Mouse (Mus musculus) B cell, adult 2 months (primary cell): ENCODE results near the gene Parp3.

Source experiments
- DNase-seq, 2 experiments: peaks; one replicate each; pipeline ENCODE4 v3.0.0; 2022

Gene Parp3

GRCm38 (mm10) chr9:106456325-106457162 is 20.2 kb downstream of the Parp3 start:
- no peak for DNase-seq

GRCm38 (mm10) chr9:106454888-106455681 is 21.7 kb downstream of the Parp3 start:
- DNase-seq = no peak

- DNase-seq = no peak
These were observed 22.5 kb downstream of the Parp3 start for GRCm38 (mm10) chr9:106454071-106454761.

DNA sequence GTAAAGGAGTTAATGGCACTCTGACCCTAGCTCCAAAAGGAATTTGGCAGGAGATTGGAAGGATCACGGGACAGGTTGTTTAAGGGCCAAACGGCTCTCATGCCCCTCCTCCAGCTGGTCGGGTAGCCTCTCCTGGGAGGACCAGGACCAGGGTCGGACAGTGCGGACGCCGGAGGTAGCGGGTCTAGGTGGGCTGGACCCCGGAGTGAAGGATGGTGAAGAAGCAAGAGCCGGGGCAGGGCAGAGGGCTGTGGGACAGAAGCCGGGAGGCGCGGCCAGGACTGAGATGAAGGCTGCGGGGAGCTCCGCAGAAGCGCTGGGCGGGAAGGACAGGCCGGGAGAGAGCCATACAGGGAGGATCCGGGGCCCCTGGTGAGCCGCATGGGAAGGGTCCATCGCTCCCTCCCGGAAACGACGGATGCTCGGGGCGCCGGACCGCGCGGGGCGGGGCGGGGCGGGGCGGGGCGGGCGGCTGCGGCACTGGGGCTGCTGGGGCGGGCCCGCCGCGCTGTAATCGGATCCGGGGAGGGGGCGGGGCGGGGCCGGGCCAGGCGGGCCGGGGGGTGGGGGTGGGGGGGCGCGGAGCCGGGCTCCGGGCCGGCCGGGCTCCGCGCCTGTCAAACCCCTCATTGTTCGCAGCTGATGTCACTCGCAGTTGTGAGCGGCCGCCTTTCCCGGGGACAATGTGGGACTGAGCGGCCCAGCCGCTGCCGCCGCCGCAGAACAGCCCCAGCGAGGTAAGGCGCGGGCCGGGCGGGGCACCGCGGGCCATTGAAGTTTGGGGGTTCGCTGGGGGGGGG is 23.3 kb downstream of the Parp3 start, which contains the start of gene Pcbp4:
Pcbp4 (plus strand) TSS at position 21 of the 800 bp plus-strand sequence.
- DNase-seq = peak; percentile 33 to 46

GRCm38 (mm10) chr9:106452821-106453220 is 23.9 kb downstream of the Parp3 start:
- peak in 1 of 2 experiments; percentile 22 for DNase-seq

DNA sequence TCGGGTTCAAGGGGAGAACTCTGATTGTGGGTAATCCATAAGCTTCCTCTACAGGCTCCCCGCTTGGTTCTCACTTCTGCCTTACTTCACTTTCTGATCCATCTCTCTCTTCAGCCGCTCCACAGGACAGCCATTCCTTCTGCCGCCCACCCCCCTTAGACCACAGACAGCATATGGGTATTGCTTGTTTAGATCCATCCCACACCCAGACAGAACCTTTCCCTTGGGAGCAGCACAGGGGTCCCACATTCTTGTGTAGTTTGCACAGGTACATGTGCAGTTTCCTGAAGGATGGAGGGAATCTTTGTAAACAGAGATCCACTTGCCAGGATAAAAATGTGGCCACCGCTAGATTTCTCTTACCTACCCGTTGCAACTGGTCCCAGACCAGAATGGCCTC is 24.4 kb downstream of the Parp3 start:
- DNase-seq = no peak

DNA sequence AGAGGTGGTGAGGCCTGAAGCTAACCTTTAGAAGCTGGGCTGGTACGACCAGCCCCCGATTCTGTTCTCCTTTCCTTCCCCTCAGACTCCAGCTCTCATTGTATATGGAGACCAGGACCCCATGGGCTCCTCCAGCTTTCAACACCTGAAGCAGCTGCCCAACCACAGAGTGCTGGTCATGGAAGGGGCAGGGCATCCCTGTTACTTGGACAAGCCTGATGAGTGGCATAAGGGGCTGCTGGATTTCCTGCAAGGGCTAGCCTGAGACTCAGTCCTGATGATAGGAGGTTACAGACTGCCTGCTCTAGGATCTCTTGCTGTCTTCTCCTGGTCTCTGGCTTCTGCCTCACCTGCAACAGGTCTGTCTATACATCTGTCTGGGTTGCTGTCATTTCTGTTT is 24.9 kb downstream of the Parp3 start:
- no peak for DNase-seq

- no peak for DNase-seq
These were observed 25.5 kb downstream of the Parp3 start for GRCm38 (mm10) chr9:106451298-106451697.

DNA sequence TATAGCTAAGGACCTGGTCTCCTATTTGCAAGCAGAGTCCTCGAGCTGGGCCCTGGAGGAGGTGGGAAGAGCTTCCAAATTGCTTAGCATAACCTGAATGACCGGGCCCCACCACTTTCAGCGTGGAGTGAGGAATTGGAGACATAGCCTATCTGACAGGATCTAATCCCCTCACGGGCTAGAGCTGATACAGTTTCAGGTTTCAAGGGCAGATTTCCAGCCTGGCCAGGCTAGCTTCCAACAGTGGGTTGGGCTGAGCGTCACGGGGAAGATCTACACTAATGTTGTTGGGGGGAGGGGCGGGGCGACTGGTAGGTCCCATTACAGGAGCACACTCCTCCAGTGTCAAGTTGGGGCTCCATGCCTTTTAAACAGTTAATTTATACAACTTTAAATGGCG is 26.1 kb downstream of the Parp3 start:
- no peak for DNase-seq

- no peak for DNase-seq
These were observed 26.8 kb downstream of the Parp3 start for GRCm38 (mm10) chr9:106449947-106450346.

DNA sequence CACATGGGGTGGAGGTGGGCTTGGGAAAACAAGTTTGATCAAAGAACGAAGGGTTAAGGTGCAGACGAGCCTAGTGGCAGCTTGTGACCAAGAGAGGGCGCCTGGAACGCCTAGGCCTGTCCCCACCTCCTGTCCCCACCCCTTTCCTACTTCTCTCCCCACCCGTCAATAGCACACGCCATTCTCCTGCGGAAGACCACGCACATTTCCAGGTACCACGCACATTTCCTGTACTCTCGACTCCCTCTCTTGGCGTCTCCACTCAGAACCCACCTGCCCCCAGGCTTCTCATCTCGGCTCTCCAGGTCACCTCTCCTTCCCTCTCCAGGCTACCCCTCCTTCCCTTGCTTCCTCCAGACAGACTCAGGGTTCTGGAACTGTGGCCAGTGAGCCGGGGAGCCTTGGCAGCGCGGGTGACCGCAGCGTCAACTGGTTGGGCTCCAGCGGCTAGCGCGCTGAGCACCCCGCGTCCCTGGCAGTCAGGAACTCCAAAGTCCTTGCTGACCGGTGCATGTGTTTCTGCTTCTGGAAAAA is 28.2 kb downstream of the Parp3 start:
- peak; percentile 66 to 72 for DNase-seq

GRCm38 (mm10) chr9:106447951-106448350 is 28.8 kb downstream of the Parp3 start:
- DNase-seq = no peak

- DNase-seq = peak; percentile 76 to 80
These were observed 29.4 kb downstream of the Parp3 start, which contains the start of the genes Abhd14b and Abhd14a for GRCm38 (mm10) chr9:106447348-106447747. TSS of gene Abhd14b (plus strand) at chr9:106447459. TSS of gene Abhd14a (minus strand) at chr9:106447678.

DNA sequence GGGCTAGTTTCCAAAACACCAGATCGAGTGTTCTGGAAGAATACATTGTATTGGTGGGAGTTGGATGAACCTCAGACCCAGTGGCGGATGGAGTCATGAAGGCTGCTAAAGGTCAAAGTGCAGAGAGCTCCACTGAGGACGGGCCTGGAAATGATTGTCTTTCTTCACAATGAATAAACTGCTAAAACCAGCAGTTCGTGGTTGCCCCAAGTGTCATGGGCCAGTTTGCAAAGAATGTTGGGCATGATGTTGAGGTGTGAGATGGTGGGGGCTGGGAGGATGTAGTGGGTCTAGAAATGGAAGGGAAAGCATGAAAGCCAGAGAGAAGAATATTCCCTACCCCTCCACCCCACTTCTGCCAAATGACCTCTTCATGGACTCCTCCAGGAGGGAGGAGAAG is 31.9 kb downstream of the Parp3 start:
- no peak for DNase-seq

- no peak for DNase-seq
These were observed 34.1 kb downstream of the Parp3 start for GRCm38 (mm10) chr9:106442680-106443079.

DNA sequence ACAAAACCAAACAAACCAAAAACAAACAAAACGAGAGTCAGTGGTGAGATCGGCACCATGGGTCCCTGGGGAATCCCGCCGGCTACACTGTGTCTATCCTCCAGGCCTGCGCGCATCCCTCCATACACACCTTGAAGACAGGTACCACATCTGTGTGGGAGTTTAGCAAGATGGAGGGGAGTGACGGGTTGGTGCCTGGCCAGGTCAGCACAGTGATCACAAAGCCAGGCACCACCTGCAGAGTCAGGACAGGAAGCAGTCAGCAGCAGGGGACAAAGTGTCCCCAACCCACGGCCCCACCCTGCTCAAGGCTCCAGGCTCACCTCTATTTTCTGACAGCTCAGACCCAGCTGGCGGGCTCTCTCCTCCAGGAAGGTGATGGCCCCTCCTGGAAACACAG is 40.2 kb downstream of the Parp3 start:
- DNase-seq = no peak

GRCm38 (mm10) chr9:106433389-106433788 is 43.4 kb downstream of the Parp3 start:
- DNase-seq = no peak

- DNase-seq = no peak
These were observed 46.8 kb downstream of the Parp3 start for GRCm38 (mm10) chr9:106430015-106430264.

GRCm38 (mm10) chr9:106429221-106430014 is 47.3 kb downstream of the Parp3 start, which contains the start of gene Rpl29:
TSS of gene Rpl29 (plus strand) at chr9:106429454.
- DNase-seq = peak; percentile 96

GRCm38 (mm10) chr9:106428719-106429220 is 48.0 kb downstream of the Parp3 start:
- no peak for DNase-seq

GRCm38 (mm10) chr9:106421865-106422160 is 54.9 kb downstream of the Parp3 start:
- peak; percentile 89 to 91 for DNase-seq
